Mouse (Mus musculus): Measurements from ENCODE around the gene Ccdc90b. TPM values are rescaled to one million over a fixed set of nuclear protein-coding genes. Genes with fewer than 3 reads are reported as not detected.

The Ccdc90b gene
- 64.4 and 69.6 TPM in 2 replicates for polyA plus RNA-seq (2014; fragmentation: Nextera tagmentation; extraction: Ambion mirVana)

DNA sequence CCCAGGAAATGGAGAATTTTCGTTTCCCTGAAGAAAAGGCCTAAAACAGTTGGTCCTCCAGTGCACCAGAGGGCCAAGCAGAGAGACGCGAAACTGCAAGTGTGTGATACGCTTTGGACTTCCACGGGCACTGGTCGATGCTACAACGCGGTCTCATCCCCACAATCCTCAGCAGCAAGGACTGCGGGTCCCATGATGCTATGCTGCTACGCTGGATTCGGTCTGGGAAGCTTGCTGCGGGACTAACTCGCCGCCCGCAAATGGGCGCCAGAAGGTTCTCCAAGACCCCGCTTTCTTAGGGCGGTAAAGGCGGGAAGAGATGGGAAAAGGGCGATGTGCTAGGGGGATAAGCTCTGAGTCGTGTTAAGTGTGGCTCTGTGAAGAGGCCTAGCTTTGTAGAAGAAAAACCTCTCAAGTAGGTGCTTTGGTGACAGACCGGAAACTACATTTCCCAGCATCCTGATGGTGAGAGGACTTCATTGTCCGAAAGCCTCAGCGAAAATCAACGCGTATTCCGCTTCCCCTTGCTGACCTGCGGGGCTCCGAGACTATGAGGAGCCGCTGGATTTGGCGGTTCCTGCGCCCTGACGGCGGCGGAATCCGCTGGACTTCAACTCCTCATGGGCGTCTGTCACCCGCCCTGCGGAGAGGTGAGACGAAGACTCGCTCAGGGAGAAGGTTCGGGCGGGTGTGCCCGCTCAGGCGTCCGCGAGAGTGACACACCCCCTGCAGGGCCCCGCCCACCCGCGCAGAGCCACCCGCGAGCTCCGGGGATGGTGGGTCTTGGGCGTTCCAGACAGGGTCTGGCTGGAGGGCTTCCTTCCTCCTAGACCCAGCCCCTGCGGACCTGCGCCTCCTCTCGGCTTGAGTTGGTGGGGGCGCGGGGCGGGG, at the start of gene Ccdc90b:
Gene Ccdc90b (plus strand): TSS at position 164 of the 891 bp plus-strand sequence.
- Histone ChIP-seq H3K9me3 (ENCODE audit: control insufficient read depth, low read length) (no peaks in the 10 kb centered on the region), H3K4me1 (replicated peaks; ENCODE audit: control insufficient read depth, insufficient read depth, low read length) (peaks cover 5% of the 10 kb centered on the region; the same call in 1 of the 2 replicates), H3K4me3 (replicated peaks; ENCODE audit: low read length) (peak within 1 kb of the TSS; percentile 65), H3K9ac (peak within 1 kb of the TSS; percentile 71), H3K36me3 (replicated peaks; ENCODE audit: control insufficient read depth, insufficient read depth) (peaks cover 14% of the 10 kb centered on the region), H3K27ac (peak within 1 kb of the TSS; percentile 93), H3K4me2 (replicated peaks) (peak within 1 kb of the TSS; percentile 67), H3K27me3 (ENCODE audit: control insufficient read depth, insufficient read depth, low read length) (no peaks in the 10 kb centered on the region)
- DNase-seq (ENCODE audit: low spot score) (peak; percentile 92), ATAC-seq (ENCODE audit: low FRiP score) (peak; percentile 98)
- WGBS, result under 1% methylated on average over 60 of the region's 60 CpGs

DNA sequence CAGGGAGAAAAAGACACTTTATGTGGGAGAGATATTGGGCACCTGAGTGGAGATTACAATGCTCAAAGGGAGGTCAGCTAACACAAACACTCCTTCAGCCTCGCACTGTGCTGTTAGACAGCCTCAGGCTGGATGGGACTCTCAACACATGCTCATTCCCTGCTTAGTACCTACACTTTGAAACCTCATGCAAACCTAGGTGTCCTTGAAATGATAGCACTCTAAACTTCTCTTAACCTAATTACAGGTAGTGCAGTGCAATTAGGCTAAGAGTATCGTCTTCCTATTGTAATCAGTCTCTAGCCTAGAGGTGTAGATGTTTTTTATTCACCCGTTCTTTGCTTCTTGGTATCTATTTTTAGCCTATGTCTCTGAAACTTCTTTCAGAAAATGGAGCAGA, 40.6 kb upstream of the Ccdc90b start:
- Histone ChIP-seq H3K4me3 (replicated peaks; ENCODE audit: low read length) (no peak overlapping the region), H3K4me2 (replicated peaks) (no peak overlapping the region), H3K27me3 (ENCODE audit: control insufficient read depth, insufficient read depth, low read length) (no peaks in the 10 kb centered on the region), H3K27ac (no peak overlapping the region), H3K9me3 (ENCODE audit: control insufficient read depth, low read length) (no peaks in the 10 kb centered on the region), H3K36me3 (replicated peaks; ENCODE audit: control insufficient read depth, insufficient read depth) (no peaks in the 10 kb centered on the region), H3K4me1 (replicated peaks; ENCODE audit: control insufficient read depth, insufficient read depth, low read length) (no peaks in the 10 kb centered on the region), H3K9ac (no peak overlapping the region)
- no peak for ATAC-seq (ENCODE audit: low FRiP score)
- no peak for DNase-seq (ENCODE audit: low spot score)
- 78% methylated on average over 3 of the region's 3 CpGs for WGBS

DNA sequence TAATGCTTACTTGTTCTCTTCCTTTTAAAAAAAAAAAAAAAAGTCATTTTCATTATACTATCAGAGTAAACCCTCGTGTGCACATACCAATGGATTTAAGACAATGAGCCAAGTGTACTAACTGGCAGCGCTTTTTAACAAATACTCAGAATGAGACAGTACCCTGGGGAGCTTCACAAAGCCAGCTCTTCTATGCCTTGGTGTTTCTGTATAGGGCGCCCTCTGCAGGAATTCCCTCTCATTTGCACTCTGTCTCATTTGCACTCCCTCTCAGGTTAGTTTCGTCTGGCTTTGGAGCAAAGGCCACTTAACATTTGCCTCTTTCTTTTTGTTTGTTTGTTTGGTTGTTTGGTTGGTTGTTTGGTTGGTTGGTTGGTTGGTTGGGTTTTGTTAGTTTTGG, 40.1 kb upstream of the Ccdc90b start:
- Histone ChIP-seq H3K4me3 (replicated peaks; ENCODE audit: low read length) (no peak overlapping the region), H3K27me3 (ENCODE audit: control insufficient read depth, insufficient read depth, low read length) (no peaks in the 10 kb centered on the region), H3K4me2 (replicated peaks) (no peak overlapping the region), H3K9me3 (ENCODE audit: control insufficient read depth, low read length) (no peaks in the 10 kb centered on the region), H3K36me3 (replicated peaks; ENCODE audit: control insufficient read depth, insufficient read depth) (no peaks in the 10 kb centered on the region), H3K27ac (no peak overlapping the region), H3K9ac (no peak overlapping the region), H3K4me1 (replicated peaks; ENCODE audit: control insufficient read depth, insufficient read depth, low read length) (no peaks in the 10 kb centered on the region)
- ATAC-seq (ENCODE audit: low FRiP score), result no peak
- 24% methylated on average over 4 of the region's 4 CpGs for WGBS
- peak; percentile 33 for DNase-seq (ENCODE audit: low spot score)

DNA sequence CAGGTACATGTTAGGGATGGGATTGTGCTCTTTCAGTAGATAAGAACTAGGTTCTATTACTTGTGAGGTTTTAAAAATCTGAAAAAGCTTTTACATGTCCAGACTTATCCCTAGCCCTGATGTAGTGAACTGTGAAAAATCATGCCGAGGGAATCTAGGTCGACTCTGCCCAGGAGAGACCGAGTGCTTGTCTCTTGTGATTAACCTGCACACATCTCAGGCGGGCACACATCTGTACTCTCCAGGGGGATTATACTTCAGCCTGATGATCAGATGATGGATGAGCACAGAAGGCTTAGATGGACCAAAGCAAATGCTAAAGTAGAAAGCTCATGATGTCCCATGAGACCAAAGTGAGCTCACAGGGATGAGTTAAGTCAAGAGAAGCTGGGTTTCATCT, 31.7 kb upstream of the Ccdc90b start:
- H3K4me2 ChIP-seq (replicated peaks), result no peak overlapping the region
- H3K27me3 ChIP-seq (ENCODE audit: control insufficient read depth, insufficient read depth, low read length), result no peaks in the 10 kb centered on the region
- H3K4me1 ChIP-seq (replicated peaks; ENCODE audit: control insufficient read depth, insufficient read depth, low read length), result peaks cover 11% of the 10 kb centered on the region
- DNase-seq (ENCODE audit: low spot score) (no peak), ATAC-seq (ENCODE audit: low FRiP score) (no peak)
- WGBS, result 79% methylated on average over 4 of the region's 4 CpGs
- no peak overlapping the region for H3K4me3 ChIP-seq (replicated peaks; ENCODE audit: low read length)
- no peak overlapping the region for H3K27ac ChIP-seq
- H3K9me3 ChIP-seq (ENCODE audit: control insufficient read depth, low read length), result no peaks in the 10 kb centered on the region
- H3K36me3 ChIP-seq (replicated peaks; ENCODE audit: control insufficient read depth, insufficient read depth), result no peaks in the 10 kb centered on the region
- no peak overlapping the region for H3K9ac ChIP-seq

DNA sequence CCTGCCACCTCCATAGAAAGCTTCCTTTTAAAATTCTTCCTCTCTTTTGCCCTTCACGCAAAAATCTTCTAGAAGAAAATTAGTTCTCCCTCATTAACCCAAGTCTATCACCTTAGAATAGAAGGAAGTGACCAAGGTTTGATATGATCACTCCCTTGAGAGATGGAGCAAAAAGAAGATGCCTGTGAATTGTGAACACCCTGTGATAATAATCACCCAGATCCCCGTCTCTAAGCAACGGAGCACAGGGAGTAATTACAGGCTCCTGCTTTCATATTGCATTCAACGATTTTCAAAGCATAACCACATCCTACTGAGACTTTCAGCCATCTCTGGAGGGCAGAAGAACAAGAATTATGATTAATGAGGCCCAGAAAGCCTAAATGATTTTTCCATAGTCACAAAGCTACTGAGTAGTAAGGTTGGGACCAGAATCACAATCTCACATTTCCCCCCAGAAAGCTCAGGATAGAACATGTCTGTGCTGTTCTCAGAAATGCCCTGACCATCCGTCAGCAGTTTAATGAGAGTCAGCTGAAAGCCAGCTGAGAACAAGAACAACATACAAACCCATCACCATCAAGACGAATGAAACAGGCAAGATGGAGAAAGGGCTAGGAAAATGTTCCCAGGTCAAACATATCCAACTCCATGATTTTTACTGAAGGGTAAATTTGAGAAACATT, 28.5 kb upstream of the Ccdc90b start:
- peak; percentile 56 for DNase-seq (ENCODE audit: low spot score)
- H3K36me3 ChIP-seq (replicated peaks; ENCODE audit: control insufficient read depth, insufficient read depth), result no peaks in the 10 kb centered on the region
- H3K27ac ChIP-seq, result peak overlapping the region; percentile 68
- no peak overlapping the region for H3K9ac ChIP-seq
- H3K4me1 ChIP-seq (replicated peaks; ENCODE audit: control insufficient read depth, insufficient read depth, low read length), result peaks cover 11% of the 10 kb centered on the region
- no peak overlapping the region for H3K4me3 ChIP-seq (replicated peaks; ENCODE audit: low read length)
- H3K27me3 ChIP-seq (ENCODE audit: control insufficient read depth, insufficient read depth, low read length), result no peaks in the 10 kb centered on the region
- no peaks in the 10 kb centered on the region for H3K9me3 ChIP-seq (ENCODE audit: control insufficient read depth, low read length)
- ATAC-seq (ENCODE audit: low FRiP score), result peak; percentile 82; the same call in 1 of the 2 replicates
- 28% methylated on average over 6 of the region's 6 CpGs for WGBS
- H3K4me2 ChIP-seq (replicated peaks), result no peak overlapping the region

DNA sequence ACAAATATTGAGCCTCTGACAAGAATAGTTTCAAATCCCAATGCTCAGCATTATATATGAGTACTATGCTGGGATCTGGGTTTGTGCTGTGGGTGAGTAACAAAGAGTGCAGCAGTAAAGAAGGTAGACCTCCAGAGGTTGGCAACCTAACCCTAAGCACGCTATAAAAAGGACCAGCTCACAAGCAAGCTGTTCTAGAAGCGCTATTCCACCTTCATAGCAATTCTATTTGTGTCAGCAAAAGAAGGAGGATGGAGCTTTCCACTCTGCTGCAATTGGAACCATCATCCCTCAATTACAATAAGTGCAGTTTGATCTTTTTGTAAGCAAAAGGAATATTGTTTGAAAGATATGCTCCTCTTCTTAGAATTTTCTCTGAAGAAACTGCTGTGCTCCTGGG, 14.2 kb upstream of the Ccdc90b start:
- H3K36me3 ChIP-seq (replicated peaks; ENCODE audit: control insufficient read depth, insufficient read depth), result no peaks in the 10 kb centered on the region
- no peak for DNase-seq (ENCODE audit: low spot score)
- H3K9ac ChIP-seq, result no peak overlapping the region
- H3K9me3 ChIP-seq (ENCODE audit: control insufficient read depth, low read length), result no peaks in the 10 kb centered on the region
- H3K4me2 ChIP-seq (replicated peaks), result no peak overlapping the region
- ATAC-seq (ENCODE audit: low FRiP score), result no peak
- H3K27ac ChIP-seq, result no peak overlapping the region
- WGBS, result 76% methylated on average over 2 of the region's 2 CpGs
- H3K4me1 ChIP-seq (replicated peaks; ENCODE audit: control insufficient read depth, insufficient read depth, low read length), result no peaks in the 10 kb centered on the region
- no peak overlapping the region for H3K4me3 ChIP-seq (replicated peaks; ENCODE audit: low read length)
- no peaks in the 10 kb centered on the region for H3K27me3 ChIP-seq (ENCODE audit: control insufficient read depth, insufficient read depth, low read length)

DNA sequence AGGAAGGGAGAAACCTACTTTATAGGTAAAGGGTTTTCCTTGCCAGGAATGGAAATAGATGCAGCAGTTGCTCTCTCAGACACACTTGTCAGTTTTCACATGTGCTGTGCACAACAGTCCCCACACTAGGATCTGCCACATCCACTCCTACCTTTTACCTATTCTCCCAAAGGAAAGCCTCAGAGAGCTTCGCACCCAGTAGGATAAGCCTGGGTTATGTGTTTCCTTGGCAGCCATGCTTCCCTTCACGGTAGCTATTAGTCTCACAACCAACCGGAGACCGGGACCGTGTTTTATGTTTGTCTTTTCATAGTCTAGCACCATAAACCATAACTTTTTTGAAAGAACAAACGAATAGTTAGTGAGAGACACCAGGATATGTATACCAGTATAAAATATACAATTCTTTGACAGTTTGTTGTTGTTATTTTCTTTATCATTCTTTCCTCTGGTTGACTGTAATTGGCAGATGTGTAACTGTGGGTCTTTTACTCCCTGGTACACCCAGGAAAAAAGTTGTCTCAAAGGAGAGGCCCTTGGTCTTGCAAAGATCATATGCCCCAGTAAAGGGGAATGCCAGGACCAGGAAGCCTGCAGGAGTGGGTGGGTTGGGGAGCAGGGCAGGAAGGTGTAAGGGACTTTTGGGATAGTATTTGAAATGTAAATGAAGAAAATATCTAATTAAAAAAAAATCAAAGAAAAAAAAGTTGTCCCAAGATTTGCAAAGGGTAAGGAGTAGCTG, 10.5 kb upstream of the Ccdc90b start:
- H3K27me3 ChIP-seq (ENCODE audit: control insufficient read depth, insufficient read depth, low read length), result no peaks in the 10 kb centered on the region
- H3K4me1 ChIP-seq (replicated peaks; ENCODE audit: control insufficient read depth, insufficient read depth, low read length), result no peaks in the 10 kb centered on the region
- ATAC-seq (ENCODE audit: low FRiP score), result no peak
- no peak for DNase-seq (ENCODE audit: low spot score)
- WGBS, result 87% methylated on average over 6 of the region's 6 CpGs
- no peak overlapping the region for H3K4me2 ChIP-seq (replicated peaks)
- no peak overlapping the region for H3K27ac ChIP-seq
- H3K4me3 ChIP-seq (replicated peaks; ENCODE audit: low read length), result no peak overlapping the region
- 0 out of 2 replicates have a peak overlapping the region, but pooled peaks have one; percentile 31 for H3K9ac ChIP-seq
- no peaks in the 10 kb centered on the region for H3K9me3 ChIP-seq (ENCODE audit: control insufficient read depth, low read length)
- no peaks in the 10 kb centered on the region for H3K36me3 ChIP-seq (replicated peaks; ENCODE audit: control insufficient read depth, insufficient read depth)

DNA sequence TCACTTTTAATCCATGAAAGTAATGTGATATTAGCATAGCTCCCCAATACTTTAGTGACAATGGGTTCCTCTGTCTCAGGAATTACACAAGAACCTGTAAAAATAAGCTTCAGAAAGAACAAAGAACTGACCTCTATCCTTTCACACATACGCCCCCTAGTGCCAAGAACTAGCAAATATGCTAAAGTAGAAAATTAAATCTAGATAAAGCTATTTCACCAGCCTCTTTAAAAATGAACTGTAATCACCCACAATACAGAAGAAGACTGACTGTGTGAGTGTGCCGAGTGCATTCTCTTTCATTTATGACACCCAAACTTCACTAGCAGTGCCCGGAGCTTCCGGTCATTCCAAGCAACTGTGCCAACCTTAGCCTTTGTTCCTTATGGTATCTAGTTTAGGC, 10.0 kb upstream of the Ccdc90b start:
- H3K27me3 ChIP-seq (ENCODE audit: control insufficient read depth, insufficient read depth, low read length), result no peaks in the 10 kb centered on the region
- no peak overlapping the region for H3K4me2 ChIP-seq (replicated peaks)
- DNase-seq (ENCODE audit: low spot score), result peak; percentile 82
- no peaks in the 10 kb centered on the region for H3K9me3 ChIP-seq (ENCODE audit: control insufficient read depth, low read length)
- H3K36me3 ChIP-seq (replicated peaks; ENCODE audit: control insufficient read depth, insufficient read depth), result no peaks in the 10 kb centered on the region
- no peaks in the 10 kb centered on the region for H3K4me1 ChIP-seq (replicated peaks; ENCODE audit: control insufficient read depth, insufficient read depth, low read length)
- 63% methylated on average over 4 of the region's 4 CpGs for WGBS
- 0 out of 2 replicates have a peak overlapping the region, but pooled peaks have one; percentile 31 for H3K9ac ChIP-seq
- ATAC-seq (ENCODE audit: low FRiP score), result peak; percentile 48; the same call in 1 of the 2 replicates
- no peak overlapping the region for H3K4me3 ChIP-seq (replicated peaks; ENCODE audit: low read length)
- no peak overlapping the region for H3K27ac ChIP-seq

DNA sequence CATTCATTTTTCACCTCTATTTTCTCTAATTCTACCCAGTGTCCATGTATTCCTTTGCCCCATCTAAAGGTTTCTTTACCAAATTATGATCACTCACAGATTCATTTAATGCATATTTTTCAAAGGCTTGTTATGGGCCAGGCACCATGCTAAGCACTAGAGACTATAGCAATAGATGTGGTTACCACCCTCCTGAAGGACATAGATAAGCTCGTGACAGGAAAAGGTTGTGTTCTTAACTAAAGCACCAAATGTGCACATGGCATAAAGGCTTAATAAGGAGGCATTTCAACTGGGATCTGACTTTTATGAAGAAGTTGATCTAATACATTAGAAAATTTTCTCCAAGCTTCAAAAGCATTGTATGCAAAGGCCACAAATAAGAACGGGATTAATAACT, 2.2 kb upstream of the Ccdc90b start:
- DNase-seq (ENCODE audit: low spot score) (no peak), ATAC-seq (ENCODE audit: low FRiP score) (no peak)
- Histone ChIP-seq H3K27me3 (ENCODE audit: control insufficient read depth, insufficient read depth, low read length) (no peaks in the 10 kb centered on the region), H3K4me1 (replicated peaks; ENCODE audit: control insufficient read depth, insufficient read depth, low read length) (peaks cover 5% of the 10 kb centered on the region; the same call in 1 of the 2 replicates), H3K27ac (no peak overlapping the region), H3K9ac (no peak overlapping the region), H3K4me2 (replicated peaks) (no peak overlapping the region), H3K36me3 (replicated peaks; ENCODE audit: control insufficient read depth, insufficient read depth) (0 out of 2 replicates have a peak, but pooled peaks cover 5% of the 10 kb centered on the region), H3K4me3 (replicated peaks; ENCODE audit: low read length) (no peak overlapping the region), H3K9me3 (ENCODE audit: control insufficient read depth, low read length) (no peaks in the 10 kb centered on the region)
- whole genome bisulfite sequencing, result 96% methylated on average over 2 of the region's 2 CpGs
